Mouse (Mus musculus) kidney, postnatal 25 days (tissue): ENCODE measurements at regions not wholly inside any gene's neighbourhood (a gene's known extent, or its start where the extent isn't known, plus 50 kb on each side); places are given as distances from the start of the nearest gene placed in this dataset.
A peak's percentile ranks its signal among the peaks of the same experiment; 100 is the strongest.

ENCODE experiments used
- DNase-seq, 2 experiments: peaks; one replicate each; pipeline ENCODE4 v3.0.0; 2021; ENCODE audit warnings: mixed read lengths in 2 of 2

DNA sequence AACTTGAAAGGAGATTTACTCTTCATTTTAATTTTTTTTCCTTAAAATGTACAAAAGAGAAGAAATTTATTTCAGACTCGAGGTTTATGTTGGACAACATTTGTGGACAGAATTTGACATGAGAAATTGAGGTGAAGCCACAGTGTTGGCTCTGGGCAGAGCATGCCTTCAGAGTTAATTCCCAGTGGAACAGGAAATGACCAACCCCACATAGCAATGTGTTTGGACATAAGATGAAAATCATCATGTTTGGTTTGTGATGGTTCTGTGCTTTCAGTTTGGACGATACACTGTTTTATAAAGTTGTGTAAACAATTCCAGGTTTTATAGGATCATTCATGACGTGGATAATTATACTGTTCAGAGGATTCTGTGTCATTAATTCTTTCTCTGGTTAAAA is 271.9 kb upstream of the Mettl25 start:
- DNase-seq = no peak

DNA sequence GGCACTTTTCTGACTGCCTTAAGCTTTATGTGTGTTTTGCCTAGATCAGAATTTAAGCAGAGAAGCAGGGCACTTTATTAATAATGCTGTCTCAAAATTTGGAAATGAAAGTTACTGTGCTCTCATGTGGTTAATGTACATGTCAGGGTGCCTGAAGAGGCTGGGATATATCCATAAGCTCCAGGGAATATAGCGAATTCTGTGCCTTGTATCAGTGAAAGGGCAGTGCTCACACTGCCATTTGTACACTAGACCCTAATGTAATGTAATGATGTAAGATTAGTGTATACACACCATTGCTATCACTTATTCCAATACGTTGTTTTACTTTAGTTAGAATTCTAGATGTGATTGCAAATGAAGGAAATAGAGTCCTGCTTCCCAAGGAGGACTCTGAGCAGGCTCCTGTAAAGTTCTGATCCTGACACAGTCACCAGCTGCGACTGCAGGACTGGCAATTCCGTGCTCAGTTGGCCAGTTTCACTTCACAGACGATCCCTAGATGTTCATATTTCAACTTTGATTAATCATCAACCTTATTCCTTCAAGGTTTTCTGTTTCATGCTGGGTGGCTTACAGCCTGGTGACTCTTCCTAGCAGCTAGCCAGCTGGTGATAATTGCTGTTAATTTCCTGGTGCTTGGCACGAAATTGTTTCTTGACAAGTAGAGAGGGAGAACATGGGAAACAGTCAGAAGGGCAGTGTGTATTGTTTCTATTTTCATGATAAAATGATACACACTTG is 273.7 kb upstream of the Mettl25 start:
- no peak for DNase-seq

DNA sequence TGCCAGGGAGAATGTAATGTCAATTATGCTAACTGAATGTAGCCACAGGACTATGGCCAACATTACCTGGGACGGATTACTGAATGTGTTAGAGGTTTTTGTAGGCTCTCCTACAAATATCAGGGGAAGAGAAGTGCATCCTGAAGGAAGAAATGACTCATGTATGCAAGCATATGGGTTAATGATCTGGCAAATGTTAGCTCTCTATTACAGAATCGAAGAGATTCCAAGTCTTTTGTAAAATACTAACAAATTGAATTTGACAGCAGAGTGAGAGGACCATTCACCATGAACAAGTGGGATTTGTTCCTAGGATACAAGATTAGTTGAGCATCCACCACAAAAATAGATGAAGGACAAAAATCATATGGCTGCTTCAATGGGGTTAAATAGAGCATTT is 280.6 kb upstream of the Mettl25 start:
- DNase-seq = no peak

DNA sequence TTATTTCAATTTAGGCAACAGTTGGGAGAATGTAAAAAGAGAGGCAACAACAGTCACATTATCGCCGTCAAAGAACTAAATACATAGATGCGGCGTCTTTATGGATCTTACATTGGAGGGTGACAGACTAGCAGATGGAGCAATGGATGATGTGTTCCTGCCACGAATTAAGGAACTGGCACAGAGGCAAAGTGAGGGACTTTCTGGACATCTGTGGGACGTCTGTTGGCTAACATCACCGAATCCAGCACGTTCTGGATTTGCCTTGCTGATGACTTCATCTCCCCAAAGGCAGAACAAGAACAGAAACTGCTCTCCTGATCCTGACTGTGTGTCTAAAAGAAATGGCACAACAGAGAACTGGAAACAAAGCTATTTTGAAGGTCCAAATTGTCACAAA is 281.8 kb upstream of the Mettl25 start:
- DNase-seq = no peak

DNA sequence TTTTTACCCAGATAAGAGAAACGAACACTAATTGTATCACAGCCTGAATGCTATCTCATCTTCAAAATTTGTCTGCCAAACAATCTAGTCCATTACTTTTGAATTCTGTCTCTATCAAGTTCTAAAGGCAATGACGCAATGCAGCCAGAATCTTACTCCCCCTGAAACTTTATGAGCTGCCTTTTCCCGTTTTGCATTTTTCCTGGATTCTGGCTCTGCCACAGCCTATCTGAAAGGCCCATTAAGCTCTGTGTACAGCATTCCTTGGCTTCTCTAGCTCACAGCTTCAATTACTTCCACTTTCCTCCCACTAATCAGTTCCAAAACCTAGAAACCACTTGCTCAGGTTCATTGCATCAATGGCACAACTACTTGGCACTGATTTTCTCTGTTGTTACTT is 298.0 kb upstream of the Ppfia2 start:
- no peak for DNase-seq

DNA sequence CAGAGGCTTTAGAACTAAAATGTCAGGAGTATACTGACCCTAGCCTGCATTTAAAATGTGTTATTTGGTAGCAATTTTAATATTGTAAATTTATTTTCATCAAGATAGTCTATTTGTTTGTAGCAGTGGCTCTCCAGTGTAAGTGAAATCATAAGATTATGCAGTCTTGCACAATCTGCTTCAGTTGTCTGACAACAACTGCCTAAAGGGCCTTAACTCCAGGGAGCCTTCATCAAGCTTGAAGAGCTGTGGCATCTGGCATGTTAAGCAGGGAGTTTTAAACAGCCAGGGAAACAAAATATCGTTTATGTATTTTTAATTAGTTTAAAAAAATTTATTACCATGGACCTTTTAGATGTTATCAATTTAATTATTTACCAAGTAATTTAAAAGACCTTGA is 295.7 kb upstream of the Ppfia2 start:
- no peak for DNase-seq

DNA sequence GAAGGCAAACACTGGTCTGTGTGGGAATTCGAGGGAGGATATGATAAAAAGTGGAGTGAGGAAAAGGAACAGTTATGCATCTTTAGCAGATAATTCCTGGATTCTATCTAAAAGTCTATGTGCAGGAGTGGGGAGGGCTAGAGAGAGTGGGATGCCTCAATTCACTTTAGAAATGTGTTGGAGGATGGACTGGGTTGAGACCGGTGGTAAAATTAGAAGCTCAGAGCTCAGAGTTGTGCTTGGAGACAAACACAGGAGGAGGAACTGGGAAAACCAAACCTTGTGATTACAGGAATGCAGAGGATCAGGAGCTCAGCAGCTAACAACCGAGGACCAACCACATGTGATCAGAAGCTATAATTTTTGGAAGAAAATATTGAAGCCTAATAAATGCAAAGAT is 290.5 kb upstream of the Ppfia2 start:
- no peak for DNase-seq

DNA sequence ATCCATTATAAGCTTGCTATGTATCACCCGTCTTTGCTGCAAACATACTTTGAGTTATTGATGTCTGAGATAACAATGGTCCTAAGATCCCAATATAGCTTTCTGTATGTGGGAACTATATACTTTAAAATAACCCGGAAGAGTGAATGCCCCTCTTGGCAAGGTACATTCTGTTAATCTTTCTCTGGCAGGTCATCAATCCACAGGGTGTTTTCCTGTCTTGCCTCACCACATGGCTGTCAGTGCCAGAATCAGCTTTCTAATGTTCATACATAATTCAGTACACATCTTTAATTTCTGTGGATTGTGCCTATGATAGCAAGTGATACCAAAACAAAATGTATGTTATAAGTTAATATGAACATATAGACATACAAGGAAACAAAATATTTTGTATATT is 267.6 kb upstream of the Ppfia2 start:
- DNase-seq = no peak

DNA sequence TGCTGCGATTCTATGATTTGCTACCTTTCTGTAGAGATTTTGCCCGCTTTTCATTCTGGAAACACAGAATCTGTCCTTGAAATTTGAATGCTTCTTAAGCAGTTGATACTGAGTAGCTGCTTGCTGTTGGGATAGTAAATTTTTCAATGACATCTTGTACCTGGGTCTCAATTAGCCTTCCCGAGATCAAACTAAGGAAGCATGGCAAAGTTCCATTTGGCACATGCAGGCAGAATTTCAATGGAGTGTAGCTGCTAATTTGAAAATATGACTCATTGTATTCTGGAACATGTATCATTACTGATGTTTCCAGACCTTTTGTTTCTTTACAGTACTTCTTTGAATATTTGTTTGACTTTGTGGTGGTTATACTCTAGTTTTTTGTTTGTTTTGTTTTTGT is 245.9 kb upstream of the Ppfia2 start:
- no peak for DNase-seq

DNA sequence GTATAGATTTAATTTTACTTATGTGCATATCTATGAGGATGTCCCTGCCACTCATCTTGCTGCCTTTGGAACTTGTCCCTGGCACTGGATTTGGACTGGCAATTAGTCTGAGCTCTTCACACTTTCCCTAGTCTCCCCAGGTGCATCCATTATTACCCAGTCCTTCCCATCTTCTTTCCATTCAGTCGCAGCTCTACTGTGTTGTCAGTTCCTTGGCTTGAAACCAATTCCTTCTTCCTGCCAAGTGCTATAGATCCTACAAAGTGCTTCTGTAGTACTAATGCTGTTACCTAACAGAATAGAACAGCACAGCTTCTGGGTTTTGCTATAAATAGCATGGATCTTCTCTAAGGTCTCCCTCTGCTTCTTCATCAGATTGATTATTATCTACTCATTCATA is 228.0 kb upstream of the Ppfia2 start:
- no peak for DNase-seq

DNA sequence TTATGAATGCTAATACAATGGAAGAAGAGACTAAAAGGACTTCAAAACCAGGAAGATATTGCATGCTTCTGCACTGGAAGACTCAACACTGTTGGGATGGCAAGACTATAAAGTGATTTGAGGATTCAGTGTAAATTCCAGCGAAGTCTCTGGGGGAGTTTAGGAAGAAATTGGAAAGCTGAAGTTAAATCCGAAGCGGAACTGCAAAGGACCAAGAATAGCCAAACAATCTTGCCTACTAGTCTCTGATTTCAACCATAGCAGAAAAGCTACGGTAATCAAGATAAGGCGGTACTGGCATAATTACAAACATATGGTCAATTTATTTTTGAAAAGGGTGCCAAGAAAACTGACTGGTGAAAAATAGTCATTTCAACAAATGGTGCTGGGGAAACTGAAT is 216.0 kb upstream of the Ppfia2 start:
- no peak for DNase-seq

DNA sequence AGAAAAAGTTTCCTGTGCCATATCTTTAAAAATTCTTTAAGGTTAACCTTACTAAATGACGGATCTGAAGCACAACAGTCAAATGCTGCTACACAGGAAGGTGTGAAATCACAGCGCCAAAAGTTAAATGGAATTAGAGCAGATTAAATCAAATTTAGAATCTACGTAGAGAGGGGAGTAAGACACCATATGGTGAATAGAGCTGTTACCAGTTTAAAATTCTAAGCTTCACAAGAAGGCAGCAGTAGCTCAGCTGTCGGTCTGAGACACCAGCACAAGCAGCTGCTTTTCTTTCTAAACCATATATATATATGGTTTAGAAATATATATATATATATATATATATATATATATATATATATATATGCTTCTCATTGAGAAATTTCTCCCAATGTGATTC is 210.3 kb upstream of the Ppfia2 start:
- DNase-seq = no peak

DNA sequence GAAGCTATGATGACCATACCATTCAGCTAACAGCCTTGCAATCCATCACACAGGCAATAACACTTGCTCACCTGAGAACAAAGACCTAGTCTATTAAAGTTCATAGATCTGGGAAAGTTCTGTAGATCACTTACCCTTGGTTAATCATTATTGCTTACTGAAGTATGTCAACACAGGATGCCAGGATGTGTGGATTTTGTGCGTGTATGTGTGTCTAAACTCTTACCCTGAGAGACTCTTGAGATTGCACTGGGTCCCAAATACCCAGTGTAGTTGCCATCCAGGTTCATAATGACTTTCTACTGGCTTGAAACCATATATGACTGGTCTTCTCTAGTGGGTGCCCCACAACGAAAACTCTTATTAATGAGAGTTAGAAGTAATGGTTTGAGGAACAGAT is 196.8 kb upstream of the Ppfia2 start:
- DNase-seq = no peak

DNA sequence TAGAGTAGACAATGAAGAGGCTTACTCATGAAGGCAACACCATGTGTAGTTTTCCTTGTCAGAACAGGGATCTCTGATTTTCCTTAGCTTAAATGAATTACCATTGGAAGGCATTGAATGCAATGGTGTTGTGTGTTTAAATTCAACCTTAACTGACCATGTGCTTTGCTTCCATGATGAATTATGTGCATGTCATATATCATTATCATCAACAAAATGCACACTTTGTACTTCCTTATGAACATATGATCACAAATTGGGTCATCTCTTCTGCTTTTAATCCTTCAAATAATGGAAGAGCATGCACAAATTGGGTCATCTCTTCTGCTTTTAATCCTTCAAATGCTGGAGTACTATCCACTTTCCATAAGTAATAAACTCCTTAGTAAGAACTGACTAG is 180.2 kb upstream of the Ppfia2 start:
- no peak for DNase-seq

DNA sequence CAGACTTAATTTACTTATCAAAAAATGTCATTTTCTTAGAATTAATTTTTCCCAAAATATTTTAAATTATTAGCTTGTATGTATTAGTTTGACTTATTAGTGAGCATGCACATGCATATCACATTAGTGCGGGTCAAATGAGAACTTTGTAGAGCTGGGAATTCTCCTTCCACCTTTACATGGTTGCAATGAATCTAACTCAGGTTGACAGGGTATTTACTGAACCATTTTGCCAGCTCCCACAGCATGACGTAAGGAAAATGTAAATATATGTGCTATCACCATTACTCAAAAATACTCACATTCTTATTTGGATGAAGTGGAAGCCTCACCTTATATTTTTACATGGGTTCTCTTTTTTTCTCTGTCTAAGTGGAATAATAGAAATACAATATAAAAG is 179.4 kb upstream of the Ppfia2 start:
- no peak for DNase-seq

DNA sequence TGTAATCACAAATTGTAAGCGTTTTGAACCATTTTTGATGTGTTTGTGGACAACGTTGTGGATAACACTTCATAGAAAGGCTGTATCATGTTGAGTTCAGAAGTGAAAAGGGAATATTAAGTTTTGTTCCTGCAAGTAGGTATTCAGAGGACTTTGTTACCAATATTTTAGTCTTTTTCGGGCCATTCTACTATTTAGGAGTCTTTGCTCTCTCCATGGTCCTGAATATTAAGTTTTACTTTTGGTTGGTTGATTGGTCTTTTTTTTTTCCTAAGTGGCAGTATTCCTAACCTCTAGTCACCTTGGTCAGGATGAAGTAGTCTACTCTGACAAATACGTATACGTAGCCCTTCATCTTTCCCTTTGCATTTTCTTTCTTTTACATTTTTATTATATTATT is 174.6 kb upstream of the Ppfia2 start:
- no peak for DNase-seq

DNA sequence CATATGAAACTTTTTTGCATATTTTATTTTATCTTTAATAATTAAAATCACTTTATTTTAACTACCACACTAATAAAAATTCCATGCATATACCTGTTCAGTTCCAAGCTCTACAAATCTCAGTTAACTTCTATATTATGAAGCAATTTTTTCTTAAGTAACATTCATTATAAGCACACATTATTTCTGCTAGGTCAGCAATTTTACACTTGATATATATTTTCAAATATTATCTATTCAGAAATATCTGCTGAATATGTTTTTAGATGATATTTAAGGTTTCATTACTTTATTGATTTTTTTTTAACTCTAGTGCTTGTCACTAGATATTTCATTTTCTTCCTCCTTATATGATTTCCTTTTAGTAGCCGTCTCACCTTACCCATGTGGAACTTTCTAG is 135.0 kb upstream of the Ppfia2 start:
- DNase-seq = no peak

DNA sequence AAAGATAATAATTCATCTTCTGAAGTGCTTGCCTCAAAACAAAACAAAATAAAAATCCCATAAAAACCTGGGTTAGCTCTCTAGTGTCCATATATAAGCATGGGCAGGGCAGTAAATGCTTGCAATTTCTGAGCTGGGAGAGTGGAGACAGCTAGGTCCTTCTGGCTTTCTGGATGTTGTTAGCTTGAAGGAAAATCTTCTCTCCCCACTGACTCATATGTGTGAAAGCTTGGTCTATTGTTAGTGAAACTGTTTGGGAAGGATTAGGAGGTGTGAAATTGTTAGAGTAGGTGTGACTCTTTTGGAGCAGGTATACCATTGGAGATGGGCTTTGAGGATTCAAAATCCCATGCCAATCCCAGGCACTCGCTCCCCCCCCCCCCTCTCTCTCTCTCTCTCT is 118.5 kb upstream of the Ppfia2 start:
- no peak for DNase-seq

DNA sequence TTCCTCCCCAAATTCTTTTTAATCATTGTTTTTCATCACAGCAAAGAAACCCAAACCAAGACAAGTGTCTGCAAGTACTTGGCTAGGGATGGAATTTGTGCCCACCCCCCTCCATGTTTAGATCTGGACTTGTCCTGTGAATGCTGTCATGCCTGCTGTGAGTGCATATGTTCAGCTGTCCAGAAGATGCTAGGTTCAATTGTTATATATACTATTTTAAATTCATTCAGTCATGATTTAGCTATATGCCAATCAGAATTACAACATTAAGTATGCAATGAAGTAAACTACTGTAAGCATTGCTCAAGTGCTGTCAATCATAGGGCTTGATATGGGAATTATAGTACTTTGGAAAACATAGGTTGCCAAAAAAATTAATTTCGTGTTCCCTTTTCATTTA is 94.5 kb upstream of the Ppfia2 start:
- no peak for DNase-seq

DNA sequence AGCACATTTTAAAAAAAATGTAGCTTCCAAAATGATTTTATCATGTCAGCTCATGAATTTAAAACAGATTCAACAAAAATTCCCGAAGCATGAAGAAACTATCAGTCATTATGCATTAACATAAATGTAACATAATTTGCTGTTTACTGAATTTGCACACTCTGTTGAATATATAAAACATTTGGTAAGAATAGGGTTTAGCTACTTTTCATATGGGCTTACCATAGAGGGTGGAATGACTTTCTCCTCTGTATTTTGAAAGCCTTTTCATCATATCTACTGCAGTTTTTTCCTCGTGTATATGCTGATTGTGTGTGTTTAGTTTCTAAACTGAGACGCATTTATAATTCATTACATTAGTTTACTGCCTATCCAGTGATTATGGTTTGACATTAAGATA is 94.0 kb upstream of the Ppfia2 start:
- no peak for DNase-seq

DNA sequence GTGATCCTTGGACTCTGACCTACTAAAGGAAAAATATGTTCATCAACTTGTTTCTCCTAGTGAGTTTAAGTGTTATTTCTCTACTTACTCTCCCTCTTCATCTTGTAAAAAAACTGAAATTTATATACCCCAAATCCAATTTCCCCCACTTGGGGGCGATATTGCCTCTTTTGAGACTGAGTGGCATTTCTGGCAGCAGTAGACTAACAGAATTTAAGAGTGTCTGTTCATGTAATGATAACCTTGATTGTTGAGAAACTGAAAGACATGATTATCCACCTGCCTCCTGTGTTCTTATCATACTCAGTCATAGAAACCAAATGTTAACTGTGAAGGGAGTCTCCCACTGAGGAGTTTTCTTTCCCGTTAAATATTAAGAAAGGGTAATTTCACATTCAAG is 89.5 kb upstream of the Ppfia2 start:
- peak in 1 of 2 experiments; percentile 18 for DNase-seq

DNA sequence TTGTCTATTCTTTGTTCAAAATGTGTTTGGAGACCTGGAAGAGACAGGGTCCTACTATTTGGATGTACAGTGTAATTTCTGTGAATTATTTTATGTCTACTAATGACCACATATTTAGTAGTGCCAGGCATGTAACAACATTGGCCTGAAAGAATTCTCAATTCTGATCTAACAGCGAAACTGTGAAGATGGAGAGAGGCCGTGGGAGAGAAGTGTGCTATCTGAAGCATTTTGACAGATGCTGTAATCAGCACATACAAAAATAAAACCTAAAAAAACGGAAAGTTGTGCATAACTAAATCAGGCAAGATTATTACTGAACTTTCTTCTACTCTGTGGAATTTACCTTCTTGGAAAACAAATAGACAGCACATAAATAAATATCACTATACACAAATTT is 61.4 kb upstream of the Ppfia2 start:
- DNase-seq = no peak

DNA sequence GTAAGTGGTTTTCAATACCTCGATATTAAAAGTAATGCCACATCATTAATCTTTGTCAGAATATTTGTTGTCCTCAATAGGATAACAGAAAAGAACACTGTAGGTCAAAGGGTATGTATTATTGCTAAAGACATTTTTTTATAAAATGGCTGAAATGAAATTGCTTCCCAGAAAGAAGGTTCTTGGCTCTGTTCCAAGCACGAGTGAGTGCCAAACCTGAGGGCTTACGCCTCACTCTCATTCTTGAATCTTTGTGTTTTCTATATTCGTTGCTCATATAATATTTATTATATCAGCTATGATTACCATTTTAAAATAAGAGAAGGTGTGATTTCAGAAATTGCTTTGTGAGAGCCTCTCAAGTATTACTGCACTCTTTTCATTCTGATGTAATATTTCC is 57.0 kb upstream of the Ppfia2 start:
- no peak for DNase-seq

DNA sequence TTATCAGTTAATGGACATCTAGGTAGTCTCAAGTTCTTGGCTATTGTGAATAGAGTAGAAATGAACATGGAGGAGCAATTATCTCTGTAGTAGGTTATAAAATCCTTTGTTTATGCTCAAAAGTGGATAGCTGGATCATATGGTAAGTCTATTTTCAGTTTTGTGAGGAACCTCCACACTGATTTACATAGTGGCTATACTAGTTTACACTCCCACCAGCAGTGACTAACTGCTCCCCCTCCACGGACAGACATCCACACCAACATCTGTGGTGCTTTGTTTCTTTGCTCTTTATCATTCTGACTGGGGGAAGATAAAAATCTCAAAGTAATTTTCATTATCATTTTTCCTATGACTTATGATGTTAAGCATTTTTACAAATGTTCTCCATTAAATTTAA is 55.1 kb upstream of the Ppfia2 start:
- DNase-seq = no peak

DNA sequence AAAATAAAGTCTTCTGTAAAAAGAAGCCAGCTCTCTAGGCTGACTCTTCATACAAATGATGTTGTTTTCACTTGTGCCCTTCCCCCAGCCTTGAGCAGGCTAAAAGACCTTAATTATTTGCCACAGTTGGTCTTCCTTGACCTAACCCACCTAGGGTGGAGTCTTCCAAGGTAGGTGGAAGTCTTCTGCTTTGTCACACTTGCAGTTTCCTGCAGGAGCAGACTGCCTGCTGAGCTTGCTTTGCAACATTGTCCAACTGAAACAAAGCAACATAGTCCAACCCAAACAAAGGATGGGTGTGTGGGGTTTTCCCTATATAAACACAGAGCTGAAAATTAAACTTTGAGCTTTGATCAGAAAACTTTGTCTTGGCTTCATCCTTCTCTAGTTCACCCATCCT is 53.0 kb upstream of the Ppfia2 start:
- no peak for DNase-seq
